Mouse (Mus musculus) stomach, postnatal 0 days (tissue): ENCODE measurements around the gene Tmem37.

ENCODE experiments used
- CTCF ChIP-seq: IDR thresholded peaks from 2 replicates; pipeline ENCODE4 v1.5.1; 2016; ENCODE audit warnings: antibody characterized with exemption, low read depth, mild to moderate bottlenecking, moderate library complexity
- EP300 ChIP-seq: optimal IDR thresholded peaks from 2 replicates; pipeline ENCODE3; 2016; ENCODE audit warnings: antibody characterized with exemption

DNA sequence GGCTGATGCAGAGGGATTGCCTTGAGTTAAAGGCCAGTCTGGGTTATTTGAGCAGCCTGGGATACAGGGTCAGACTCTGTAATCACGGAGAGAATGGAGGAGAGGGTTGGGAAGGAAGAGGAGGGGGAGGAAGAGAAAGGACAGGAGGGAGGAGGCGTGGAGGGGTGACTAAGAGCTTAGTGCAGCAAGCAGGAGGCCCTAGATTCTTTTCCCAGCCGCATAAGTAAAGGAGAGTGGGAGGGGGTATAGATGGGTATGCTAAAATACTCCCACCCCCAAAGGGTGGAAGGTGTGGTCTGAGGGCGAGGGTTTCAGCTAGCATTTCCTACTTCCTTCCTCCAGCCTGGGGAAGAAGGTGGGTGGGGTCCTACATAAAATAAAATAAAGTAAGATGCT, 431 bp upstream of the Tmem37 start:
- no peak for TF ChIP-seq EP300
- TF ChIP-seq CTCF = no peak
